Mouse (Mus musculus) liver, postnatal 0 days (tissue): ENCODE data around the gene Nmu. TPM values are rescaled to one million over a fixed set of nuclear protein-coding genes. Genes with fewer than 3 reads are reported as not detected.
A peak's percentile ranks its signal among the peaks of the same experiment; 100 is the strongest.

Experiments
- ATAC-seq: fragments of 200-750 bp; cut with Nextera tagmentation; 2 replicates; pipeline ENCODE4 v1.8.0; 2017; ENCODE audit warnings: mild to moderate bottlenecking, moderate library complexity
- DNase-seq: peaks from one replicate; pipeline ENCODE4 v3.0.0-alpha.2; 2016
- H3K27ac ChIP-seq: fragments of 300-500 bp; sonication (generic); 2 replicates; pipeline ENCODE4 v1.5.1; 2014; ENCODE audit warnings: antibody characterized with exemption, moderate library complexity, mild to moderate bottlenecking, low read depth
- H3K27me3 ChIP-seq: fragments of 300-500 bp; sonication (generic); 2 replicates; pipeline ENCODE4 v1.6.1; 2014; ENCODE audit warnings: low read length, control low read depth, mixed read lengths; ENCODE audit not compliant: insufficient read depth
- H3K36me3 ChIP-seq: fragments of 300-500 bp; sonication (generic); replicated peaks from 2 replicates; pipeline ENCODE4 v1.6.1; 2014; ENCODE audit warnings: mild to moderate bottlenecking, control low read depth, low read length, moderate library complexity, mixed read lengths; ENCODE audit not compliant: insufficient read depth
- H3K4me1 ChIP-seq: fragments of 300-500 bp; sonication (generic); 2 replicates; pipeline ENCODE4 v1.6.1; 2014; ENCODE audit warnings: antibody characterized with exemption, mild to moderate bottlenecking, control low read depth; ENCODE audit not compliant: insufficient read depth
- H3K4me2 ChIP-seq: fragments of 300-500 bp; sonication (generic); 2 replicates; pipeline ENCODE4 v1.6.1; 2014; ENCODE audit warnings: low read depth, mild to moderate bottlenecking, low read length, moderate library complexity, mixed read lengths
- H3K4me3 ChIP-seq: fragments of 300-500 bp; sonication (generic); 2 replicates; pipeline ENCODE4 v1.5.1; 2014; ENCODE audit warnings: low read depth, low read length
- H3K9ac ChIP-seq: fragments of 300-500 bp; sonication (generic); replicated peaks from 2 replicates; pipeline ENCODE4 v1.6.1; 2014; ENCODE audit warnings: mild to moderate bottlenecking, moderate library complexity
- H3K9me3 ChIP-seq: fragments of 300-500 bp; sonication (generic); 2 replicates; pipeline ENCODE4 v1.6.1; 2016; ENCODE audit warnings: mild to moderate bottlenecking, control low read depth, low read length, mixed read lengths
- CTCF ChIP-seq: sonication (generic); IDR thresholded peaks from 2 replicates; pipeline ENCODE4 v1.5.1; 2016; ENCODE audit warnings: antibody characterized with exemption, low read depth
- EP300 ChIP-seq: IDR thresholded peaks from 2 replicates; pipeline ENCODE4 v1.6.1; 2016; ENCODE audit warnings: antibody characterized with exemption, low read depth, mild to moderate bottlenecking
- WGBS: fragments of 180-500 bp; shearing (Covaris S2); extraction: QIAGEN DNeasy Blood & Tissue Kit; methylation state at CpG from one replicate; pipeline ENCODE4 v1.1.7; 2014; ENCODE audit not compliant: insufficient replicate concordance; 5-methylcytosine and 5-hydroxymethylcytosine counted together
- polyA plus RNA-seq: library from polyadenylated mRNA; unstranded; fragments of >200 nt; fragmentation: Nextera tagmentation; extraction: Ambion mirVana; gene quantifications from 2 replicates; pipeline ENCODE4 v1.2.1, GENCODE M21; 2015

Nmu gene
- polyA plus RNA-seq, 1 experiment from 2014 or later: not detected

GRCm38 (mm10) chr5:76381836-76382235 lies 18.2 kb upstream of the Nmu start:
- Histone ChIP-seq H3K4me1 (no peaks in the 10 kb centered on the region), H3K9me3 (no peaks in the 10 kb centered on the region), H3K9ac (no peak overlapping the region), H3K27me3 (no peaks in the 10 kb centered on the region), H3K36me3 (no peaks in the 10 kb centered on the region), H3K4me3 (no peak overlapping the region), H3K27ac (no peak overlapping the region), H3K4me2 (no peak overlapping the region)
- DNase-seq (no peak), ATAC-seq (no peak)
- no peak for TF ChIP-seq EP300
- TF ChIP-seq CTCF: no peak
- WGBS: 65% methylated on average over 5 of the region's 5 CpGs

GRCm38 (mm10) chr5:76379216-76379615 lies 15.6 kb upstream of the Nmu start:
- Histone ChIP-seq H3K36me3 (no peaks in the 10 kb centered on the region), H3K4me2 (no peak overlapping the region), H3K4me3 (no peak overlapping the region), H3K4me1 (no peaks in the 10 kb centered on the region), H3K27me3 (no peaks in the 10 kb centered on the region), H3K9ac (no peak overlapping the region), H3K27ac (no peak overlapping the region), H3K9me3 (no peaks in the 10 kb centered on the region)
- TF ChIP-seq EP300: no peak
- no peak for TF ChIP-seq CTCF
- ATAC-seq (no peak), DNase-seq (no peak)
- 50% methylated on average over 3 of the region's 3 CpGs for WGBS

- no peak overlapping the region for H3K4me2 ChIP-seq
- H3K27me3 ChIP-seq: peaks cover under 1% of the 10 kb centered on the region; the same call in 1 of the 2 replicates
- WGBS: 62% methylated on average over 8 of the region's 8 CpGs
- no peak for ATAC-seq
- no peak overlapping the region for H3K9ac ChIP-seq
- no peak for DNase-seq
- H3K4me1 ChIP-seq: no peaks in the 10 kb centered on the region
- no peak overlapping the region for H3K27ac ChIP-seq
- TF ChIP-seq CTCF (no peak), EP300 (no peak)
- H3K36me3 ChIP-seq: no peaks in the 10 kb centered on the region
- no peaks in the 10 kb centered on the region for H3K9me3 ChIP-seq
- H3K4me3 ChIP-seq: no peak overlapping the region
These were observed 5.7 kb upstream of the Nmu start for GRCm38 (mm10) chr5:76369215-76369840.

- Histone ChIP-seq H3K4me2 (no peak overlapping the region), H3K27ac (no peak overlapping the region), H3K27me3 (peaks cover 20% of the 10 kb centered on the region), H3K36me3 (no peaks in the 10 kb centered on the region), H3K9ac (no peak overlapping the region), H3K9me3 (no peaks in the 10 kb centered on the region), H3K4me3 (no peak overlapping the region), H3K4me1 (no peaks in the 10 kb centered on the region)
- 42% methylated on average over 5 of the region's 5 CpGs for whole genome bisulfite sequencing
- no peak for DNase-seq
- no peak for TF ChIP-seq CTCF
- TF ChIP-seq EP300: no peak
- ATAC-seq: no peak
These were observed 1.8 kb upstream of the Nmu start for GRCm38 (mm10) chr5:76365406-76365805.

- ATAC-seq (no peak), DNase-seq (no peak)
- H3K27ac ChIP-seq: no peak overlapping the region
- H3K27me3 ChIP-seq: peaks cover 20% of the 10 kb centered on the region
- 70% methylated on average over 4 of the region's 4 CpGs for WGBS
- no peak overlapping the region for H3K4me2 ChIP-seq
- TF ChIP-seq CTCF (no peak), EP300 (no peak)
- H3K36me3 ChIP-seq: no peaks in the 10 kb centered on the region
- H3K4me3 ChIP-seq: no peak overlapping the region
- no peaks in the 10 kb centered on the region for H3K4me1 ChIP-seq
- no peak overlapping the region for H3K9ac ChIP-seq
- no peaks in the 10 kb centered on the region for H3K9me3 ChIP-seq
These were observed 2.8 kb downstream of the Nmu start for GRCm38 (mm10) chr5:76360786-76361185.

GRCm38 (mm10) chr5:76360057-76360456 lies 3.5 kb downstream of the Nmu start:
- TF ChIP-seq CTCF (peak; percentile 16; the same call in 1 of the 2 replicates), EP300 (no peak)
- DNase-seq (no peak), ATAC-seq (no peak)
- Histone ChIP-seq H3K9ac (no peak overlapping the region), H3K27me3 (peaks cover 20% of the 10 kb centered on the region), H3K4me2 (no peak overlapping the region), H3K27ac (no peak overlapping the region), H3K4me1 (no peaks in the 10 kb centered on the region), H3K4me3 (no peak overlapping the region), H3K36me3 (no peaks in the 10 kb centered on the region), H3K9me3 (no peaks in the 10 kb centered on the region)
- 68% methylated on average over 1 of the region's 1 CpGs for WGBS
